Mouse (Mus musculus) cerebellum, adult 8-10 months (tissue): ENCODE data around the gene Dnajc6.

ENCODE experiments used
- DNase-seq: peaks from one replicate; pipeline ENCODE4 v3.0.0; 2022

Gene Dnajc6

GRCm38 (mm10) chr4:101572142-101572541, 75.7 kb downstream of the Dnajc6 start:
- no peak for DNase-seq

DNA sequence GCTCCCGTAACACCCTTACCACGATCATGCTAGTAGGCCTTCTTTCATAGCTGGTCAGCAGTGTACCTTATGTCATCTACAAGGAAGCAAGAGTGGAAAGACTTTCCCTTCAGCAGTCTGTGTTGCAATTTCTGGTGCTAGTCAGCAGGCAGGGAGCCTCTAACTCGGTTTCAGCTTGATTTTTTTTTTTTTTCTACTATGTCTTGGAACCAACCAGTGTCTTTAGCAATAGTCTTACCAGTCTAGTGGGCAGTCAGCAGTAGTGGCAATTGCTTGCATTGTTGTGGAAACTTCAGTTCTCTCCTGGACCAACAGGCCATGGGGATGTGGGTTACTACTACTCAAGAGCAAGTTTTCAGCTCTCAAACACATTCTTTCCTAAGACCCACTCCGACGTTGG, 78.9 kb downstream of the Dnajc6 start:
- DNase-seq = no peak

DNA sequence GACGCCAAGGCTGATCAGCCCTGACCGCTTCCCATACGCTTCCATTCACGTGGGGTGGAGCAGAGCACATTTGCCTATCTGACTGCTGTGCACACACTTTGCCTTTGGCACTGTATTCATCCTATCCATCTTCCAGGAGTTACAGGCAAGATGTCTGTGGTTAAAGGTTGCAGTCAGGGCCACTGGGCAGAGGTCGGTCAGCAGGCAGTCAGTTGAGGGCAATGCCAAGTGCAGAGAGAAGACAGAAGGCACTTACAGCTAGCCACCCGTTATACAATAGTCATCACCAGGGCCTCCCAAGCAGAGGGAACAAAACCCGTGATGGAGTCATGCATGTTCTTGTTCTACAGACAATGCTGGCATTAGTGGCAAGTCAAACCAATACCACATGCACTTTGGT, 82.3 kb downstream of the Dnajc6 start:
- DNase-seq = no peak

GRCm38 (mm10) chr4:101579517-101579916, 83.1 kb downstream of the Dnajc6 start:
- no peak for DNase-seq

DNA sequence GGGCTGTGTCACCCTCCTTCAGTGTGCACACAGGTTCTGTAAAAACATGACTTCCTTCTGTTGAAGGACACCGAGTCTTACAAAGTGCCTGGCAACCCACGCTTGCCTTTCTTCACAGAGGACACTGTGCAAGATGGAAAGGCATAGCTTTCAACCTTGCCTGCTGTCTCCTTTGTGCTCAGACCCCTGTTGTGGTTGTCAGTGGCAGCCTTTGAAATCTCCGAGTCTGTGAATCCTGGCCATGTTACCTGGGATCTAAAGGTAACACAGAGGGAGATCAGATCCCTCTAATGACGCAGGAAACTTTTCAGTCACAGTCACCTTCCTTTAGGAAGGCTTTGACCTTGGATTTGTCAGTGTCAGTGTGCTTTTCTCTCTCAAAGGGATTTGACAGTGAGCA, 84.7 kb downstream of the Dnajc6 start:
- no peak for DNase-seq

DNA sequence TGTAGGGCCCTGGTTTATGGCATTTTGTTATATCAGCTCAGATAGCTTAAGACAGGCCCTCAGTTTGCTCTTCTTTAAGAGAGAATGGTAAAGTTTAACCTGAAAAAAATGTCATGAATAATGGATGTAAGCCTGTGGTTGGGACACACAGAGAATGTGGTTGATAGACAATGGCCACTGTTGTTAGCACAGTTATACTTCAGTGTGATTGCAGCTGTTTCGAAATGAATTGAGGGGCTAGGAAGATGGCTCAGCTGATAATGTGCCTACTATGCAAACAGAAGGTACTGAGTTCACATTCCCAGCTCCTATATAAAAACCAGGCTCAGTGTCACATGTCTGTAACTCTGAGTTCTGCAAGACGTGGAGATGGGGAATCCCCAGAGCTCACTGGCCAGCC, 86.4 kb downstream of the Dnajc6 start:
- DNase-seq = no peak

- DNase-seq = peak; percentile 36
Measured at GRCm38 (mm10) chr4:101584524-101585454, 88.3 kb downstream of the Dnajc6 start.

DNA sequence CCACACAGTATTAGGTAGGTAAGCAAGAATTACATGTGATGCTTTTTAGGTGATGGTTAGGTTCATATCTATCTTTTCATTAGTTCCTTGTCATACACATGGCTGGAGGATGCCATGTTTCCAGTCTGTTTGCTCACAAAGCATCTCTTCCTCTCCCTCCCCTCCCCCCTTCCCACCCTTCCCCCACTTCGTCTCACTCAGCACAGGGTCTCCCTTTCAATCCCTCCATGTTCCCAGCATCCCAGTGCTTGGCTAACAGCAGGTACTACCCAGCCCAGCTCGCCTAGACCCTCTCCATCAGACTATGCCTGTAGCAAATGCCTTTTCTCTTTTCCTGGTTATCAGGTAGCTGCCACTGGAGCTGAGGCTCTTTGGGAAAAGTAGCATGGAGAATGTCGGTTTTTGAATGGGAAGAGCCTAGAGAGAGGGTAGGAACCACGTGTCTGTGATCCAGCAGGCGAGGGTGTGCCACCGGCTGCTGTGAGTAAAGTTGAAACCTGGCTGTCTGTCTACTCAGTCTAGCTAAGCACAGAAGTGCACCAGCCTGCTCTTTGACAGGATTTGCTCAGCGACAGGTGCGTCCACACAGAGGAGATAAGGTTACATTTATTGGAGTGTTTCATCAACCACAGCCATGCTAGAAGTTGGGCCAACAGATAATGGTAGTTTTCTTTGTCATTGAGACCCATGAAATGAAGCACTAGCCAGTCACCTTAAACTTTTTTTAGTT, 89.2 kb downstream of the Dnajc6 start:
- no peak for DNase-seq

DNA sequence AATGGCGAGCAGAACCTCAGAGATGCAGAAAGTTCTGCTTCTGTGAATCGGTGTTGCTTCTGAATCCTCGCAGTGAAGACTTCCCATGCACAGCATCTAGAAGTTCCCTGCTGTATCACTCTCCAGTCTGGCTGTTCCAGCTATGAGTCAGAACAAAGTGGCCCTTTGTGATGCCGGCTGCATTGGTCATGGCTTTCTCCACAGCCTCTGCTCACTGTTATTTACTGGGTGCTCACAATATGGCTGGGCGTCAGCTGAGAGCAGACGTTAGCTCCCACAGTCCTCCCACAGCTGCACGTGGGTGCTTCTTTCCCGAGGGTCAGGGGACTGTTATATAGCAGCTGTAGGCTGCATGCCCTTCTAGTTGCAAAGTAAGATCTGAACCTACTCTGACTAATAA, 92.5 kb downstream of the Dnajc6 start:
- DNase-seq = no peak

DNA sequence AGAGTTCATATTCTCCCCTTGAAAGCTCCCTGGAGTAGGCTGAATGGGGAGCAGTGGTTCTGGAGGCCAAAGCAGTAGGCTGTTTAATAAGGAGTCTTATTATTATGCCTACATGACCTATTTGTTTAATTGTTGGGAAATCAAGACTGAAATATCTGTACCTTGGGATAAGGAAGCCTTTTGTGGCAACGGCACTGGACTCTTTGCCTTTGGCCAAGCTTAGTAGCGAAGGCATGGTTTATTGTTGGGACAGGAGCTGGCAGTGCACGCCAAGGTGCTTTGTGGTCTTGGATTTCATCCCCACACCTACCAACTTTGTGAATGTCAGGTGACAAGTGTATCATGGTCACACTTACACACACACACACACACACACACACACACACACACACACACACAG, 93.3 kb downstream of the Dnajc6 start:
- DNase-seq = no peak

- DNase-seq = no peak
Measured at GRCm38 (mm10) chr4:101591400-101591799, 95.0 kb downstream of the Dnajc6 start.

GRCm38 (mm10) chr4:101592466-101592865, 96.0 kb downstream of the Dnajc6 start:
- DNase-seq = no peak

- DNase-seq = no peak
Measured at GRCm38 (mm10) chr4:101601758-101602157, 105.3 kb downstream of the Dnajc6 start.

DNA sequence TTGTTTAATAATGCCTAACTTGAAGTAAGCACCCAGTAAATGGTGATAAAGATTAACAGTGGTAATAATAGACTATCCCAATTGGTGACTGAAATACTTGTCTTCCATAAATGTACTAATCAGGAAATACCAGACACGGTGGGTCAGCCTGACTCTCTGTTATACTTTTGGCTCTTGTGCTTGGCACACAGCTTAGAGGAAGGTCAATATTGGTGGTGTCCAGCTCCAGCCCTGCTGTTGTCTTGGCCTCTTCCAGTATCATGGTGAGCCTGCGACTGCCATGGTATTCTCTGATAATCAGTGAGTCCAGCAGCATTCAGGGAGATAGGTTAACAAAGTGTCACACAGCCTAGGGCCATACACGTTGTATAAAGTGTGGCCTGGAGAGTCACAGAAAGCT, 107.2 kb downstream of the Dnajc6 start:
- DNase-seq = peak; percentile 40

GRCm38 (mm10) chr4:101616520-101616919, 120.1 kb downstream of the Dnajc6 start:
- DNase-seq = no peak

GRCm38 (mm10) chr4:101617742-101618141, 121.3 kb downstream of the Dnajc6 start:
- DNase-seq = no peak

GRCm38 (mm10) chr4:101620206-101620605, 123.8 kb downstream of the Dnajc6 start:
- DNase-seq = no peak

DNA sequence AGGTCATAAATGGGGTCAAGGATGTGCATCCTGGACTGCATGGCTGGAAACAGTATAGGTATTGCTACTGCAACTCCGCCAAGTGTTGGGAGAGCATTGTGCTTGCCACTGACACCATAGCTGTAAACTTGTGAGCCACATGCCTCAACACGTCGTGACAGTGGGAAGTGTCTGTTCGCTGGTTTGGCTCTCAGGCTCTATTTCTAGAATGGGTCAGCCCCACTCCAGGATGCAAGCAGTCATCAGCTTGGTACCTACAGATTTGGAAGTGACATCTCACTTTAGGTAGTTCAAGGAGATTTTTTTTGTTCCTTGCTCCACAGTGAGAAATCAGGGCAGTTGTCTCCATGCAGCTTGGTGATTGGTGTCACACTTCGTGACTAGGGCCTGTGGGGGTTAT, 124.8 kb downstream of the Dnajc6 start:
- no peak for DNase-seq

DNA sequence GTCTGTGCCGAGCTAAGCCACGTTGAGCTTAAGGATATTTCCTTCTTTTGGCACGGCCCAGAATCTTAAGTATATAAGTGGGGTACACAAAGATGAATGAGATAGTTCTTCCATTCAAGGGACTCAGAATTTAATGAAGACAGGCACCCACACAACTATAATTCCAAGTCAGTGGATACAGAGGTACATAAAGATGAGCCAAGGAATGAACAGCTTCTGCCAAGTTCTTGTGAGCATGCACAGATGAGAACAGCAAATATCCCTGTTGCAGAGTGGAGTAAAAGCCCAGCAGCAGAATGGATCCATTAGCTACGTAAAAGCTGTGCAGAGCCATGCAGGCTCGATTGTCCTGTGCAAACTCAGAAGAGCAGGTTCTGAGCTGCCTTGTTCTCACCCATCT, 128.8 kb downstream of the Dnajc6 start:
- DNase-seq = no peak

GRCm38 (mm10) chr4:101635596-101635995, 139.1 kb downstream of the Dnajc6 start:
- no peak for DNase-seq

DNA sequence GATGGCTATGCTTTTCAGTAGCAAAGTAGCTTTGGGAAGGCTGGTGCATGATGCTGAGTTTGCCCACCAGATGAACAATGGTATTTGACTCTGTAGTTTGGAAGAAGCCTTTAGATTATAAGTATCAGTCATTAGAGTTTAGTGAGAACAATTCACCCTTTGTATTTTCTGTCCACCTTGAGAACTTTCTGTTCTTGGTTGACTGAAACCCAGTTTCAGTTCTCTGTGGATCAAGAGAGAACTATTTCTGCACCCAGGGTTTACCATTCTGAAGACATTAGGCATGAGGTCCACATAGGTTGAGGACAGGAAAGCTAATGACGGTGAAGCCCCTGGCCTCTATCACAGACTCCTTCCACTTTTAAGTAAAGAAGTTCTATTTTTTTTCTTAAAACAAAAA, 141.0 kb downstream of the Dnajc6 start:
- no peak for DNase-seq

GRCm38 (mm10) chr4:101640631-101641030, 144.2 kb downstream of the Dnajc6 start:
- no peak for DNase-seq

DNA sequence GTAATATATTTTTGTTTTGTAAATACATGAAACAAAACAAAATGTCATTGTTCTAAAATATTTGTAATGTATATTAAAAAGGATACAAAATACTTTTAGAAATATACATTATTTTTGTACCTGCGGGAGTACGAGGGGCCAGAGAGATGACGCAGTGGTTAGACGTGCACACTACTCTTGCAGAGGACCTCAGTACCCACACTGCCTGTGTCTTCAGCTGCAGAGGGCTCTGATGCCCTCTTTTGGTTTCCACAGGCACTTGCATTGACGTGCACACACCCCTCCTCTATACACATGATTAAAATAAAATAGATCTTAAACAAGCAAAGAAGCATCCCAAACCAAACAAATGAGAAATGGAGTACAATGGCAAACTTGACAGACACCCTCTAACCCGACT, 146.3 kb downstream of the Dnajc6 start:
- DNase-seq = no peak

DNA sequence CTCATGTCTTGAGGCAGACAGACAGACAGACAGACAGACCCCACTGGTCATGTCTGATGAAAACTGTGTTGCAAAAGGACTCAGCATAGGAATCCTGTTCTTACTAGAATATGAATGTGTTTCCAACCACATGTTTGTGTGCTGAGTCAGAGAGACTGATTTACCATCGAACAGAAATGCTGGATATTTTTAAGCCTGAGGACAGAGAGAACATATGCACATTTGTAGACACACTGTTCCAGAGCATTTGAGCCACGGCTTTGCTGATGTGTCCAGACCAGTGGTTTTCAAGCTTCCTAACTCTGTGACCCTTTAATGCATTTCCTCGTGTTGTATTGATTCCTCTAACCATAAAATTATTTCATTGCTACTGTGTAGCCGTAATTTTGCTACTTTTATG, 146.8 kb downstream of the Dnajc6 start:
- no peak for DNase-seq
